Mouse (Mus musculus): ENCODE results near the gene Mafk. TPM values are rescaled to one million over a fixed set of nuclear protein-coding genes. Genes with fewer than 3 reads are reported as not detected.
A peak's percentile ranks its signal among the peaks of the same experiment; 100 is the strongest.

Gene Mafk
- total and polyA plus RNA-seq, 3 experiments: 16.4 to 24.1 (median 23.6) TPM

GRCm38 (mm10) chr5:139838476-139838892 is 47.2 kb downstream of the Mafk start:
- no peak for TF ChIP-seq CHD1 (IDR thresholded peaks at IDR 0.05; ENCODE audit: low read depth, low read length)
- TF ChIP-seq JUN (IDR thresholded peaks at IDR 0.05; ENCODE audit: insufficient read depth, low read depth, low read length): no peak
- peak; percentile 56 for TF ChIP-seq RAD21 (IDR thresholded peaks at IDR 0.05; ENCODE audit: low read depth, low read length)
- TF ChIP-seq EP300 (IDR thresholded peaks at IDR 0.05; ENCODE audit: low read length): no peak
- TF ChIP-seq POLR2A (IDR thresholded peaks at IDR 0.05; ENCODE audit: low read depth, low read length): no peak
- no peak for TF ChIP-seq GABPA (IDR thresholded peaks at IDR 0.05; ENCODE audit: insufficient replicate concordance, low read depth, low read length)
- TF ChIP-seq USF1 (IDR thresholded peaks at IDR 0.05; ENCODE audit: low read depth, low read length): no peak
- no peak for TF ChIP-seq NRF1 (IDR thresholded peaks at IDR 0.05; ENCODE audit: low read depth, low read length)
- no peak for TF ChIP-seq POLR2AphosphoS2 (IDR thresholded peaks at IDR 0.05; ENCODE audit: low read depth, low read length)
- TF ChIP-seq ZNF384 (IDR thresholded peaks at IDR 0.05; ENCODE audit: low read depth, low read length): no peak
- no peak for TF ChIP-seq USF2 (conservative IDR thresholded peaks at IDR 0.05; ENCODE audit: low read depth, low read length)
- TF ChIP-seq IRF4 (IDR thresholded peaks at IDR 0.05; ENCODE audit: low read depth, low read length): no peak
- no peak for TF ChIP-seq MXI1 (IDR thresholded peaks at IDR 0.05; ENCODE audit: low read depth, low read length)
- no peak for TF ChIP-seq RCOR1 (conservative IDR thresholded peaks at IDR 0.05; ENCODE audit: low read depth, low read length)
- TF ChIP-seq CHD2 (IDR thresholded peaks at IDR 0.05; ENCODE audit: low read length): no peak
- no peak for TF ChIP-seq MAZ (IDR thresholded peaks at IDR 0.05; ENCODE audit: low read depth, low read length)
- peak; percentile 20 for TF ChIP-seq SMC3 (IDR thresholded peaks at IDR 0.05; ENCODE audit: low read depth, low read length)
- no peak for TF ChIP-seq ZMIZ1 (IDR thresholded peaks at IDR 0.05; ENCODE audit: low read depth, low read length)
- TF ChIP-seq MYC (IDR thresholded peaks at IDR 0.05; ENCODE audit: low read depth, low read length): no peak
- TF ChIP-seq SIN3A (IDR thresholded peaks at IDR 0.05; ENCODE audit: low read length): no peak
- TF ChIP-seq NELFE (IDR thresholded peaks at IDR 0.05; ENCODE audit: low read depth, low read length): no peak
- peak in 1 of 2 experiments; percentile 63; a peak in 3 of 4 replicates for TF ChIP-seq CTCF (conservative IDR thresholded peaks at IDR 0.05 in 1 of 2, IDR thresholded peaks at IDR 0.05 in 1 of 2; ENCODE audit: low read depth in 2 of 2, low read length in 2 of 2)
- Histone ChIP-seq H3K79me2 (replicated peaks; ENCODE audit: control insufficient read depth, extremely low read depth, insufficient read depth, poor library complexity, severe bottlenecking) (no peaks in the 10 kb centered on the region), H3K4me1 (ENCODE audit: control insufficient read depth in 1 of 2, insufficient read depth in 2 of 2) (peaks cover 4 to 5% of the 10 kb centered on the region in 2 experiments; a peak in 2 of 4 replicates), H3K27ac (ENCODE audit: insufficient read depth, low read depth) (no peak overlapping the region), H3K9me3 (replicated peaks; ENCODE audit: low read length) (peaks cover 2% of the 10 kb centered on the region), H3K4me2 (ENCODE audit: insufficient read depth, low read depth, poor library complexity, severe bottlenecking) (no peak overlapping the region), H3K9ac (ENCODE audit: insufficient read depth, low read depth) (no peak overlapping the region), H3K27me3 (replicated peaks) (peaks cover 20% of the 10 kb centered on the region), H3K4me3 (replicated peaks in 1 of 3; ENCODE audit: low read depth in 2 of 3, low read length in 2 of 3, poor library complexity in 1 of 3) (no peak overlapping the region), H3K36me3 (replicated peaks in 1 of 2; ENCODE audit: control insufficient read depth in 1 of 2, insufficient read depth in 1 of 2, low read length in 1 of 2) (no peaks in the 10 kb centered on the region)
- DNase-seq (ENCODE audit: extremely low read depth): peak; percentile 70
- dilution Hi-C loops (cut with MboI; ENCODE audit: extremely low pct_ligation_motif_present, extremely low pct_unique_long_range_greater_than_20kb, low sequenced_read_pairs): no loop called here
- in situ Hi-C loops (cut with MboI; ENCODE audit: low pct_ligation_motif_present, low pct_unique_long_range_greater_than_20kb, low sequenced_read_pairs): loop anchor here (10.0 to 25.0 kb wide), 2 partner anchors 449 to 576 kb away; partner anchors contain the start of gene Eif3b

GRCm38 (mm10) chr5:139839142-139839541 is 47.8 kb downstream of the Mafk start:
- H3K4me1 ChIP-seq (ENCODE audit: control insufficient read depth in 1 of 2, insufficient read depth in 2 of 2): peaks cover 4 to 5% of the 10 kb centered on the region in 2 experiments; a peak in 2 of 4 replicates
- H3K9ac ChIP-seq (ENCODE audit: insufficient read depth, low read depth): no peak overlapping the region
- H3K27ac ChIP-seq (ENCODE audit: insufficient read depth, low read depth): no peak overlapping the region
- H3K27me3 ChIP-seq (replicated peaks): peaks cover 24% of the 10 kb centered on the region
- dilution Hi-C loops (cut with MboI; ENCODE audit: extremely low pct_ligation_motif_present, extremely low pct_unique_long_range_greater_than_20kb, low sequenced_read_pairs): no loop called here
- H3K36me3 ChIP-seq (replicated peaks in 1 of 2; ENCODE audit: control insufficient read depth in 1 of 2, insufficient read depth in 1 of 2, low read length in 1 of 2): no peaks in the 10 kb centered on the region
- H3K4me2 ChIP-seq (ENCODE audit: insufficient read depth, low read depth, poor library complexity, severe bottlenecking): no peak overlapping the region
- H3K9me3 ChIP-seq (replicated peaks; ENCODE audit: low read length): peaks cover 4% of the 10 kb centered on the region
- H3K79me2 ChIP-seq (replicated peaks; ENCODE audit: control insufficient read depth, extremely low read depth, insufficient read depth, poor library complexity, severe bottlenecking): no peaks in the 10 kb centered on the region
- DNase-seq (ENCODE audit: extremely low read depth): no peak
- no peak overlapping the region for H3K4me3 ChIP-seq (replicated peaks in 1 of 3; ENCODE audit: low read depth in 2 of 3, low read length in 2 of 3, poor library complexity in 1 of 3)
- in situ Hi-C loops (cut with MboI; ENCODE audit: low pct_ligation_motif_present, low pct_unique_long_range_greater_than_20kb, low sequenced_read_pairs): loop anchor here (10.0 to 25.0 kb wide), 2 partner anchors 448 to 576 kb away; partner anchors contain the start of gene Eif3b
- no peak for TF ChIP-seq UBTF (IDR thresholded peaks at IDR 0.05; ENCODE audit: low read depth, low read length)
- TF ChIP-seq CHD2 (IDR thresholded peaks at IDR 0.05; ENCODE audit: low read length): no peak
- no peak for TF ChIP-seq ELF1 (IDR thresholded peaks at IDR 0.05; ENCODE audit: low read depth, low read length)
- no peak for TF ChIP-seq MAX (IDR thresholded peaks at IDR 0.05; ENCODE audit: low read length)
- no peak for TF ChIP-seq CTCF (conservative IDR thresholded peaks at IDR 0.05 in 1 of 2, IDR thresholded peaks at IDR 0.05 in 1 of 2; ENCODE audit: low read depth in 2 of 2, low read length in 2 of 2)
- no peak for TF ChIP-seq E2F4 (IDR thresholded peaks at IDR 0.05; ENCODE audit: insufficient replicate concordance, low read depth, low read length)
- TF ChIP-seq TCF12 (IDR thresholded peaks at IDR 0.05; ENCODE audit: low read depth, low read length): no peak
- TF ChIP-seq HCFC1 (IDR thresholded peaks at IDR 0.05; ENCODE audit: low read depth, low read length): no peak
- TF ChIP-seq MXI1 (IDR thresholded peaks at IDR 0.05; ENCODE audit: low read depth, low read length): no peak
- TF ChIP-seq CHD1 (IDR thresholded peaks at IDR 0.05; ENCODE audit: low read depth, low read length): no peak
- no peak for TF ChIP-seq PAX5 (IDR thresholded peaks at IDR 0.05; ENCODE audit: low read length)
- no peak for TF ChIP-seq MAFK (IDR thresholded peaks at IDR 0.05; ENCODE audit: insufficient replicate concordance, low read length)
- TF ChIP-seq JUN (IDR thresholded peaks at IDR 0.05; ENCODE audit: insufficient read depth, low read depth, low read length): no peak
- no peak for TF ChIP-seq TBP (conservative IDR thresholded peaks at IDR 0.05; ENCODE audit: low read depth, low read length)
- no peak for TF ChIP-seq MEF2A (IDR thresholded peaks at IDR 0.05; ENCODE audit: borderline replicate concordance, low read depth, low read length)
- no peak for TF ChIP-seq ZKSCAN1 (IDR thresholded peaks at IDR 0.05; ENCODE audit: borderline replicate concordance, low read depth, low read length)
- TF ChIP-seq USF1 (IDR thresholded peaks at IDR 0.05; ENCODE audit: low read depth, low read length): no peak
